Mouse (Mus musculus) testis, adult 2 months (tissue): ENCODE data around the gene U2af2. TPM values are rescaled to one million over a fixed set of nuclear protein-coding genes. Genes with fewer than 3 reads are reported as not detected.

ENCODE experiments used
- H3K27ac ChIP-seq: fragments of 200-500 bp; 2 replicates; pipeline ENCODE4 v1.5.1; 2012; ENCODE audit warnings: low read depth, low read length; ENCODE audit not compliant: control insufficient read depth, insufficient read depth
- H3K27me3 ChIP-seq: fragments of 200-500 bp; 2 replicates; pipeline ENCODE4 v1.6.1; 2012; ENCODE audit warnings: mild to moderate bottlenecking, low read length, moderate library complexity; ENCODE audit not compliant: control insufficient read depth, insufficient read depth
- H3K36me3 ChIP-seq: fragments of 200-500 bp; 2 replicates; pipeline ENCODE4 v1.6.1; 2012; ENCODE audit warnings: mild to moderate bottlenecking, low read length; ENCODE audit not compliant: control insufficient read depth, insufficient read depth
- H3K4me1 ChIP-seq: fragments of 200-500 bp; 2 replicates; pipeline ENCODE4 v1.6.1; 2012; ENCODE audit warnings: low read length; ENCODE audit not compliant: control insufficient read depth, insufficient read depth
- H3K4me3 ChIP-seq: fragments of 200-500 bp; 2 replicates; pipeline ENCODE4 v1.5.1; 2012; ENCODE audit warnings: low read depth, mild to moderate bottlenecking, low read length, moderate library complexity, mixed read lengths; ENCODE audit not compliant: control insufficient read depth
- CTCF ChIP-seq: fragments of 200-500 bp; IDR thresholded peaks from 2 replicates; pipeline ENCODE4 v1.5.1; 2012; ENCODE audit warnings: low read depth, mild to moderate bottlenecking, inconsistent platforms, low read length, moderate library complexity; ENCODE audit not compliant: control insufficient read depth, insufficient read depth, insufficient replicate concordance
- POLR2A ChIP-seq: fragments of 200-500 bp; IDR thresholded peaks from 2 replicates; pipeline ENCODE4 v1.6.1; 2012; ENCODE audit warnings: low read depth, mild to moderate bottlenecking, inconsistent platforms, low read length, moderate library complexity; ENCODE audit not compliant: control insufficient read depth
- polyA plus RNA-seq: library from polyadenylated mRNA; depleted of rRNA; stranded (reverse); fragments of >200 nt; gene quantifications from 2 replicates; pipeline ENCODE4 v1.2.3, GENCODE M21; 2012; rRNA removed

U2af2 gene
- 85.7 and 88.5 TPM in 2 replicates for polyA plus RNA-seq

DNA sequence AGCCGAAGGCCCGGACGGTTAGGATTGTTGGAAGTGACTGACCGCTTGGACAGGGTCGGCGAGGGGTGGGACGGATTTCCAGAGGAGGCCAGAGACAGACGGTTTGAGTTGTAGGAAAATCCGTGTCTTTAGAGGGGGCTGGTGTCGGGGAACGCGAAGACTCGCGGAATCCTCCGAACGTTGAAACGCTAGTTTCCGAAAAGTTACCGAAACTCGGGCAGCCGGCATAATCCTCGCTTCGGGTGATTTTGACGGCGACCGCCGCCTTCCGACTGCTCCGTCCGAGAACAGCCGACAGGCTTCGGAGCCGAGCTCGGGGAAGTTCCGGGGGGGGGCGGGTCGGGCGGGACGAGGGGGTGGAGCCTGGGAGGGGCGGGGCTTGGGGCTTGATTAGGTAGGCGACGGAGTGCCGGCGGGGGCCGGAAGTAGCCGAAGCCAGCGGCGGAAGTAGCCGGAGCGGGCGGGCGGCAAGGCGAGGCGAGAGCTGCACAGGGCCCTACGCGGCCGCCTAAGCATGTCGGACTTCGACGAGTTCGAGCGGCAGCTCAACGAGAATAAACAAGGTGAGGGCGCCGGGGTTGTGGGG lies at the start of gene U2af2:
U2af2 (plus strand) TSS at position 370 of the 586 bp plus-strand sequence.
- H3K4me3 ChIP-seq = peak within 1 kb of the TSS; percentile 93
- no peaks in the 10 kb centered on the region for H3K36me3 ChIP-seq
- H3K27me3 ChIP-seq = no peaks in the 10 kb centered on the region
- TF ChIP-seq POLR2A (peak; percentile 50), CTCF (no peak)
- H3K27ac ChIP-seq = peak within 1 kb of the TSS; percentile 98
- peaks cover 23% of the 10 kb centered on the region for H3K4me1 ChIP-seq

DNA sequence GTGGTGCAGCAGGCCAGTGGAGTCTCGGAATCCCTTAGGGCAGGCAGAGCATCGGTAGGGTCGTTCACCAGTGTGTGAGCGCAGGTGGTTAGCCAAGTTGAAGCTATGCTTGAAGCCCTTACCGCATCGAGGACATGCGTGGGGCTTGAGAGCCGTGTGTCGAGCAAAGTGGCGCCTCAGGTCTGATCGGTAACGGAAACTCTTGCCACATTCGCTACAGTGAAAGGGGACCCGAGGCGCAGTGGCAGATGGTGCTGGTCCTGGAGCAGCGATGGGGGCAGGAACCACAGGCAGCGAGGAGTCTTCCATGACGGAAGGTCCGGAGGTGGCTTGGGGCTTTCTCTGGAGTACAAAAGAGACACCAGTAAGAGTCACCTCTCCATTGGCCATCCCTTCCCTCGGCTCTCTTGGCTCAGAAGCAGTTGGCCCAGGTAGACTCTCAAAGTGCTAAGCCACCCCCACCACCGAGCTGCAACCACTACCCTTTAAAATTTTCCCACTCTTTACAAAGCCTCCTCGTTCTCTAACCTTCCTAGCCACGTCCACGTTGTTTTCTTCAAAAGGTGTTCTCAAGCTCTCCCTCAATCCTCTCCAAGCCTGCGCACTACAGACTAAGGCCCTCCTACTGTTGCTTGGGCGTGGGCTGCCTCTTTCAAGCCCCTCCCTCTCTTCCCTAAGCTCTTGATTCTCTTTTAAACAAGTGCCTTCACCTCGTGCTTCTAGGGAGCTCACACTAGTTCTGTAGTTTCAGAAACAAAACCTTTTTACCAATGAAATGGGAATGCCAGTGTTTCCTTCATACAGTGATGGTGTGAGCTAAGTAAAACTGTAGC lies 49.0 kb upstream of the U2af2 start:
- H3K36me3 ChIP-seq = no peaks in the 10 kb centered on the region
- TF ChIP-seq POLR2A = no peak
- TF ChIP-seq CTCF = no peak
- no peak overlapping the region for H3K27ac ChIP-seq
- no peak overlapping the region for H3K4me3 ChIP-seq
- H3K27me3 ChIP-seq = no peaks in the 10 kb centered on the region
- H3K4me1 ChIP-seq = peaks cover 4% of the 10 kb centered on the region

DNA sequence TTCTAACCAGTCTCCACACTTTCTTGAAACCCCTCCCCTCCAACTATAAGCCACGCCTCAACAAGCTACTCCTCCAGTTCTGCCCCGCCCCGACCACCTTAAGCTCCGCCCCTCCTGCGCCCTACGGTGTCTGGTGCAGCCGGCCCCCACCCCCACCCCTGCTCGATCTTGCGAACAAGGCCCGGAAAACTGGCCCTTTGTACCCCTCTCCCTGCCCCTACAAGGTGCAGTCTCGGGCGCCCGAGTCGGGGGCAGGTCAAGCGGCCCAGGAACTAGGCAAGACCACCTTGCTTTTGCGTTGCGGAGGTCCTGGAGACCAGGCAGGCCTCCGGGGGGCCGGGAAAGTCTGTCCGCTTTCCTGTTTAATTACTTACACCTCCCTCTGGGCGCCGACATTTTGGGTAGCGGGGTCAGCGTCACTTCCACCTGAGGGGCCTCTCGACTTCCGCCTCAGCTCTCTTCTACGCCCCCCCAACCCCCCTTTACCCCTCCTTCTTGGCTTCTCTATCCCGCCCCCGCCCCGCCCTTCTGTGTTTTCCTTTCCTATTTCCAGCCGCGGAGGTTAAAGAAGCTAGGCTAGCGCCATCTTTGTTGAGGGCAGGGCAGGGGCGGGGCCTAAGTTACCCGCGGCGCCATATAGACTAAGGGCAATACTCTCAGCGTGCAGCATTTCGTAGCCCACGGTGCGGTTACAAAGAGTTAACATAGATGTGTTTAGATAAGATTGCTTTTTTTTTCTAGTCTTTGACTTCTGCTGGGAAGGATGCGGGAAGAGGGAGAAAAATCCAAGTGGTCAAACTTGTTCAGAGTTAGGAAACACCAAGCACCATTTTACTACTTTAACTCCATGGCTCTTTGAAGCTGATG lies 47.5 kb upstream of the U2af2 start, which contains the start of the genes Zfp524 and Fiz1:
Zfp524 (plus strand) TSS at position 165 of the 867 bp plus-strand sequence.
Fiz1 (minus strand) TSS at position 447 of the 867 bp plus-strand sequence.
- H3K36me3 ChIP-seq = no peaks in the 10 kb centered on the region
- H3K27me3 ChIP-seq = no peaks in the 10 kb centered on the region
- peak within 1 kb of the TSS; percentile 94 for H3K27ac ChIP-seq
- H3K4me1 ChIP-seq = peaks cover 4% of the 10 kb centered on the region
- H3K4me3 ChIP-seq = peak within 1 kb of the TSS; percentile 92
- no peak for TF ChIP-seq CTCF
- TF ChIP-seq POLR2A = peak; percentile 65

DNA sequence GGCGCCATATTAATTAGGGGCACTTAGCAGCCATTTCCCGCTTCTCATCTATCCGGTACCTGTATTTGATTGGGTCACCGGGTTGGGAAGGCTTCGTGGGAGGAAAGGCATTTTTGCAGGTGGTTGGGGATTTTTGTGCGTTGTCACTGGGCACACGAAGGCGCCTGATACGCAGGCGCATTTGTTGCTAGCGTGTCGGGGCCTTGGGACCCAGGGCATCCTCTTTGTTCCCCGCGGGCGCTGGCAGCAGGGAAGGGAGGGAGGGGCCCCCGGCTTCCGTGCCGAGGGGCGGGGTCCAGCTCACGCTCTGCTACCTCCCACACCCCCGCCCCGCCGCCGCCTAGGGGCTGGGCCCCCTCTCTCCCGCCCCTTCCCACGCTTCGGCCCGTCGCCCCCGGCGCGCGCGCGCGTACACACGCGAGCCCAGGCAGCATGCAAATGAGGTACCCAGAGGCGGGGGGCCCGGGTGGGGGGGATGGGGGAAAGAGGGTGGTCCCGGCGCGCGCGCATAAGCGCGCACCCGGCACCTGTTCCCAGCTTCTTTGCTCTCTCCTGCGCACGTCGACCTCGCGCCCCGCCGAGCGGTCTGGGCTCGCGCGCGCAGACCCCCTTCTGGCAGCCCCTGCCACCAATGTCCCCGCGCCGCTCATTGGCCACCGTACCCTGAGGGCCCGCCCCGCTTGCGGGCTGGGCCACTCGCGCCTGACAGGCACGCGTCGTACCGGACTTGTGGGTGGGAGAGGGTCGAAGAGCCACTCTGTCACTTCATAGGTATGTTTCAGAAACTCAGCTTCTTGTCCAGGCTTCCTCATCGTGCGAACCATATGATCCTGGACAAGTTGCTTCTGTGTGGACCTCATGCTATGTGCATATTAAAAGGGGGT lies 46.6 kb upstream of the U2af2 start, which contains the start of gene Gm44973:
Gm44973 (plus strand) TSS at position 379 of the 884 bp plus-strand sequence.
- Histone ChIP-seq H3K4me3 (peak within 1 kb of the TSS; percentile 92), H3K27ac (peak within 1 kb of the TSS; percentile 94), H3K4me1 (peaks cover 4% of the 10 kb centered on the region), H3K36me3 (no peaks in the 10 kb centered on the region), H3K27me3 (no peaks in the 10 kb centered on the region)
- peak; percentile 33; the same call in 1 of the 2 replicates for TF ChIP-seq POLR2A
- no peak for TF ChIP-seq CTCF

DNA sequence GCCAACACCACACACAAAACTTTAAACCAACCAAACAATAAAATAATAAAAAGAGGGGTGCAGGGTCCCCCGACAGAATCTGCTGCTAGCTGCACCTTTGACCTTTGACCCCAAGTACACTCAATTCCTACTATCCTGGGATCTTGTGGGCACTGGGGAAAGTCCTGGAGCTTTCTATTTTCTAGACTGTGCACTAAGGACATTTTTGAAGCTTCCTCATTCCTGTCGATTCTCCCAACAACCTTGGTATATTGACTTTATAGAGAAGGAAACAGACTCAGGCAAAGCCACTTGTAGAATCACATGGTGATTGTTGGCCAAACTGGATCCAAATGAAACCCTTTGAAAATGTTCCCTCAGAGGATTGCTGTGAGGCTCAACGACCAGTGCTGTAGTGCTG lies 45.9 kb upstream of the U2af2 start:
- peak overlapping the region; percentile 90 for H3K4me3 ChIP-seq

DNA sequence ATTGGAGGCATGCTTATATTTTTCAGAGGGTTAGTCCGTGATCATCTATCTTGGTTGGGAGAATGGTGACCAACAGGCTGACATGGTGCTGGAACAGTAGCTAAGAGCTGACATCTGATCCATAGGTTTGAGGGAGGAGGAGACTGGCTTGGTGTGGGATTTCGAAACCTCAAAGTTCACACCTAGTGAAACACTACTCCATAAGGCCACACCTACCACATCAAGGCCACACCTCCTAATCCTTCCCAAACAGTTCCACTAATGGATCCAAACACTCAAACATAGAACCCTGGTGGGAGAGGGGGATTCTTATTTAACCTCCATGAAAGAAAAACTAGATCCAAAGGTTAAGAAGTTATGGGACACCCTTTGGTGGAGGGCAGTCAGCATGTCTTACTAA lies 45.0 kb upstream of the U2af2 start:
- no peak for TF ChIP-seq CTCF
- TF ChIP-seq POLR2A = no peak
- H3K4me1 ChIP-seq = peaks cover 4% of the 10 kb centered on the region
- H3K36me3 ChIP-seq = no peaks in the 10 kb centered on the region
- no peak overlapping the region for H3K27ac ChIP-seq
- no peaks in the 10 kb centered on the region for H3K27me3 ChIP-seq
- H3K4me3 ChIP-seq = no peak overlapping the region

More for the DNA sequence above, 45.9 kb upstream of the U2af2 start:
- H3K36me3 ChIP-seq = no peaks in the 10 kb centered on the region
- H3K27ac ChIP-seq = peak overlapping the region; percentile 90
- TF ChIP-seq POLR2A = no peak
- TF ChIP-seq CTCF = no peak
- peaks cover 4% of the 10 kb centered on the region for H3K4me1 ChIP-seq
- H3K27me3 ChIP-seq = no peaks in the 10 kb centered on the region
